8 mouse cellular contexts compared by ENCODE assay signal in genomic region chr8:3467006-3467885, GRCm38 (mm10). TPM values are rescaled to one million over a fixed set of nuclear protein-coding genes. Genes with fewer than 3 reads are reported as not detected.
DNase-seq lines count a peak whose midpoint lies in the region; ATAC-seq lines count a peak whose summit lies in the region.

Gene Pex11g, minus strand, starts transcription at chr8:3467680.

- DNase-seq in Muller cell, postnatal 12 days (ENCODE audit: inconsistent ontology term): peak; percentile 98
- DNase-seq in cerebellum, adult 9-11 months: peak; percentile 96
- DNase-seq in frontal cortex, adult 2 months (ENCODE audit: extremely low spot score in 1 of 2, low spot score in 1 of 2): peak; percentile 66 to 87
- peak; percentile 100 for DNase-seq in hindbrain, embryonic 11.5 days (ENCODE audit: low spot score)
- DNase-seq in layer of hippocampus, postnatal 10 days (ENCODE audit: low spot score in 2 of 2): peak; percentile 83 to 88
- peak; percentile 99 for DNase-seq in lung, postnatal 10 days
- peak; percentile 99 for DNase-seq in ovary, postnatal 36 days (ENCODE audit: low spot score)
- DNase-seq in thymus, postnatal 25 days: peak; percentile 91

- peak within 1 kb of the TSS; percentile 58 for H3K4me2 ChIP-seq in hindbrain, embryonic 11.5 days (replicated peaks; ENCODE audit: low read depth, low read length)

- peak within 1 kb of the TSS; percentile 79 for H3K27ac ChIP-seq in hindbrain, embryonic 11.5 days (ENCODE audit: low read depth, low read length)

- H3K36me3 ChIP-seq in hindbrain, embryonic 11.5 days (ENCODE audit: control insufficient read depth, insufficient read depth, low read length): no peaks in the 10 kb centered on the region

- peak; percentile 95 for ATAC-seq in hindbrain, embryonic 11.5 days (ENCODE audit: low FRiP score)

- H3K4me3 ChIP-seq in hindbrain, embryonic 11.5 days (ENCODE audit: low read depth, low read length): peak within 1 kb of the TSS; percentile 43

- H3K9ac ChIP-seq in hindbrain, embryonic 11.5 days (ENCODE audit: low read depth, low read length): peak within 1 kb of the TSS; percentile 72

- WGBS in hindbrain, embryonic 11.5 days: 8% methylated on average over 32 of the region's 32 CpGs

- no peaks in the 10 kb centered on the region for H3K4me1 ChIP-seq in hindbrain, embryonic 11.5 days (replicated peaks; ENCODE audit: control insufficient read depth, insufficient read depth, low read length)

- no peaks in the 10 kb centered on the region for H3K9me3 ChIP-seq in hindbrain, embryonic 11.5 days (ENCODE audit: control insufficient read depth, low read length)

- H3K27me3 ChIP-seq in hindbrain, embryonic 11.5 days (ENCODE audit: control insufficient read depth, insufficient read depth, low read length): no peaks in the 10 kb centered on the region

RNA-seq across cellular contexts. Expression of gene Pex11g, which starts in this region (rescaled TPM):
- polyA plus RNA-seq in frontal cortex, adult 2 months (2012; rRNA removed): 1.6 and 2.0 TPM in 2 replicates
- polyA plus RNA-seq in hindbrain, embryonic 11.5 days (2014; fragmentation: Nextera tagmentation; extraction: Ambion mirVana): 2.4 and 3.1 TPM in 2 replicates
- 1 to 10 TPM in 1 of 2 experiments, under 1 TPM in 1; 0.87 to 1.7 TPM for total RNA-seq in layer of hippocampus, postnatal 10 days (2021)

Comparison
In these comparisons a context has a peak if more than half of its experiments do, and no peak if none do; other contexts are left out.
1. Peak in every context shown above with its lines: DNase-seq, ATAC-seq, H3K4me3 ChIP-seq and H3K27ac ChIP-seq.